Mouse (Mus musculus): Measurements from ENCODE around the gene Ugt1a10. TPM values are rescaled to one million over a fixed set of nuclear protein-coding genes. Genes with fewer than 3 reads are reported as not detected.
"Not testable (repeated sequence)": the region's sequence is repeated elsewhere in the genome, so short reads cannot be mapped to it uniquely, and the experiment has no call there.

Gene Ugt1a10
- polyA plus RNA-seq, 1 experiment from 2014 or later, result not detected

GRCm38 (mm10) chr1:88225301-88225700 lies 170.1 kb downstream of the Ugt1a10 start:
- peaks cover 51% of the 10 kb centered on the region for H3K9me3 ChIP-seq
- WGBS, result 40% methylated on average over 2 of the region's 2 CpGs
- not testable (repeated sequence) for H3K4me1 ChIP-seq (replicated peaks); H3K27ac ChIP-seq; DNase-seq (ENCODE audit: low spot score); H3K36me3 ChIP-seq; H3K4me3 ChIP-seq; H3K27me3 ChIP-seq (ENCODE audit: insufficient read depth, poor library complexity, severe bottlenecking)

DNA sequence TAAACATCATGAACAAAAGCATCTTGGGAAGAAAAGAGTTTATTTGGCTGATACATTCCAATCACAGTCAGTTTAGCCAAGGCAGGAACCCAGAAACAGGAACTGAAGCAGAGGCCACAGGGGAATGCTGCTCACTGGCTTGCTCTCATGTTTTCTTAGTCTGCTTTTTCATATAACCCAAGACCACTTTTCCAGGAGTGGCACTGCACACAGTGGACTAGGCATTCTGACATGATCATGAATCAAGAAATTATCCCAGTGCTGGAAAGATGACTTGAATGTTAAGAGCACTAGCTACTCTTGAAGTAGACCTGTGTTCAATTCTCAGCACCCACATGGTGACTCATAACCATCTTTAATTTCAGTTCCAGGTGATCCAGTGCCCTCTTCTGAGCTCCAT lies 170.6 kb downstream of the Ugt1a10 start:
- no peak for DNase-seq (ENCODE audit: low spot score)
- Histone ChIP-seq H3K4me1 (replicated peaks) (no peaks in the 10 kb centered on the region), H3K27ac (no peak overlapping the region), H3K9me3 (peaks cover 55% of the 10 kb centered on the region), H3K27me3 (ENCODE audit: insufficient read depth, poor library complexity, severe bottlenecking) (no peaks in the 10 kb centered on the region), H3K36me3 (no peaks in the 10 kb centered on the region), H3K4me3 (no peak overlapping the region)

- Histone ChIP-seq H3K36me3 (no peaks in the 10 kb centered on the region), H3K4me3 (no peak within 1 kb of the TSS), H3K4me1 (replicated peaks) (no peaks in the 10 kb centered on the region), H3K27me3 (ENCODE audit: insufficient read depth, poor library complexity, severe bottlenecking) (no peaks in the 10 kb centered on the region), H3K27ac (no peak within 1 kb of the TSS), H3K9me3 (peaks cover 66% of the 10 kb centered on the region)
- 56% methylated on average over 5 of the region's 5 CpGs for WGBS
- DNase-seq (ENCODE audit: low spot score), result peak; percentile 2
Observed at GRCm38 (mm10) chr1:88226670-88227379, 171.6 kb downstream of the Ugt1a10 start, which contains the start of gene Mroh2a. Gene Mroh2a (plus strand): TSS chr1:88226986.

DNA sequence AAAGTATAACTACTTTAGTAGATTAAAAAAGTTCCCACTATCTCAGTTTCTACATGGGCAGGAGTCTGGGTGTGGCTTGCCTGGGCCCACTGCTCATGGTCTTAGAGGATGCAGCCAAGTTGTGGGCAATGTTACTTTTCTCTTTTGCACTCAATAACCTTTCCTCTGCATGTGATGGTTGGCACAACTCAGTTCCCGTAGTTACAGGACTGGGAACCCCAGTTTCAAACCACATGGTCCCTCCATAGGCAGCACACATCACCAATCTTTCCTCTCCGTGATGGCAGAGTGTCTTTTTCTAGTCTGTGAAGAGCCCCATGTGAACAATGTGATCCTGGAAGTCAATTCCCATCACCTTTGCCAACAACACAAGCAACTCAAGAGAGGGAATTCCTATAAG lies 172.3 kb downstream of the Ugt1a10 start:
- whole genome bisulfite sequencing, result 63% methylated on average over 2 of the region's 2 CpGs
- DNase-seq (ENCODE audit: low spot score), result no peak
- no peak overlapping the region for H3K27ac ChIP-seq
- H3K27me3 ChIP-seq (ENCODE audit: insufficient read depth, poor library complexity, severe bottlenecking), result no peaks in the 10 kb centered on the region
- H3K9me3 ChIP-seq, result peaks cover 73% of the 10 kb centered on the region
- H3K4me3 ChIP-seq, result no peak overlapping the region
- H3K36me3 ChIP-seq, result no peaks in the 10 kb centered on the region
- no peaks in the 10 kb centered on the region for H3K4me1 ChIP-seq (replicated peaks)

- Histone ChIP-seq H3K36me3 (no peaks in the 10 kb centered on the region), H3K27me3 (ENCODE audit: insufficient read depth, poor library complexity, severe bottlenecking) (no peaks in the 10 kb centered on the region), H3K27ac (no peak overlapping the region), H3K4me3 (no peak overlapping the region), H3K9me3 (peaks cover 79% of the 10 kb centered on the region), H3K4me1 (replicated peaks) (no peaks in the 10 kb centered on the region)
- DNase-seq (ENCODE audit: low spot score), result no peak
- 69% methylated on average over 7 of the region's 7 CpGs for WGBS
Observed at GRCm38 (mm10) chr1:88228121-88228520, 172.9 kb downstream of the Ugt1a10 start.

DNA sequence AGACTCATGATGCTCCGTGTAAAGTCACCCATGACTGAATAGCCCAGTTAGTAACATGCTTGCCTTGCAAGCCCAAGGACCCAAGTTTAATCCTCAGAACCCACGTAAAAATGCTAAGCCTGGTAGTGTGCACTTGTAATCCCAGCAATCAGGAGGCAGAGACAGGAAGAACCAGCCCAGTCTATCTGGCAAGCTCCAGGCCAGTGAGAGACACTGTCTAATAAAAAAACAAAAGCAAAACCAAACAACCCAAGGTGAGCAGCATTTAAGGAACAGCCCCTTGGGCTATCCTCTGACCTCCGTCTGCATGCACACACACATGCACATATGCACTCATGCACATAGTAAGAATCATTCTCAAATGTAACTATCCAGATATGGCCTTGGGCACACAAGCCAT lies 174.4 kb downstream of the Ugt1a10 start:
- no peak overlapping the region for H3K4me3 ChIP-seq
- no peaks in the 10 kb centered on the region for H3K27me3 ChIP-seq (ENCODE audit: insufficient read depth, poor library complexity, severe bottlenecking)
- no peaks in the 10 kb centered on the region for H3K36me3 ChIP-seq
- no peak overlapping the region for H3K27ac ChIP-seq
- no peaks in the 10 kb centered on the region for H3K4me1 ChIP-seq (replicated peaks)
- no peak for DNase-seq (ENCODE audit: low spot score)
- WGBS, result 76% methylated on average over 3 of the region's 3 CpGs
- peaks cover 93% of the 10 kb centered on the region for H3K9me3 ChIP-seq

- Histone ChIP-seq H3K27ac (no peak overlapping the region), H3K4me1 (replicated peaks) (no peaks in the 10 kb centered on the region), H3K9me3 (peaks cover 98% of the 10 kb centered on the region), H3K27me3 (ENCODE audit: insufficient read depth, poor library complexity, severe bottlenecking) (no peaks in the 10 kb centered on the region), H3K4me3 (no peak overlapping the region), H3K36me3 (no peaks in the 10 kb centered on the region)
- 87% methylated on average over 5 of the region's 5 CpGs for WGBS
- no peak for DNase-seq (ENCODE audit: low spot score)
Observed at GRCm38 (mm10) chr1:88229986-88230385, 174.8 kb downstream of the Ugt1a10 start.

- 74% methylated on average over 7 of the region's 7 CpGs for WGBS
- no peaks in the 10 kb centered on the region for H3K4me1 ChIP-seq (replicated peaks)
- no peaks in the 10 kb centered on the region for H3K27me3 ChIP-seq (ENCODE audit: insufficient read depth, poor library complexity, severe bottlenecking)
- H3K27ac ChIP-seq, result no peak overlapping the region
- no peaks in the 10 kb centered on the region for H3K36me3 ChIP-seq
- no peak for DNase-seq (ENCODE audit: low spot score)
- H3K4me3 ChIP-seq, result no peak overlapping the region
- H3K9me3 ChIP-seq, result peaks cover 100% of the 10 kb centered on the region
Observed at GRCm38 (mm10) chr1:88230421-88230820, 175.2 kb downstream of the Ugt1a10 start.

GRCm38 (mm10) chr1:88230981-88231802 lies 176.0 kb downstream of the Ugt1a10 start:
- peaks cover 100% of the 10 kb centered on the region for H3K9me3 ChIP-seq
- H3K4me3 ChIP-seq, result no peak overlapping the region
- WGBS, result 76% methylated on average over 6 of the region's 6 CpGs
- H3K27me3 ChIP-seq (ENCODE audit: insufficient read depth, poor library complexity, severe bottlenecking), result no peaks in the 10 kb centered on the region
- no peaks in the 10 kb centered on the region for H3K36me3 ChIP-seq
- DNase-seq (ENCODE audit: low spot score), result no peak
- no peaks in the 10 kb centered on the region for H3K4me1 ChIP-seq (replicated peaks)
- H3K27ac ChIP-seq, result no peak overlapping the region

GRCm38 (mm10) chr1:88231803-88232499 lies 176.8 kb downstream of the Ugt1a10 start:
- DNase-seq (ENCODE audit: low spot score), result no peak
- Histone ChIP-seq H3K36me3 (no peaks in the 10 kb centered on the region), H3K27ac (no peak overlapping the region), H3K4me1 (replicated peaks) (no peaks in the 10 kb centered on the region), H3K4me3 (no peak overlapping the region), H3K9me3 (peaks cover 98% of the 10 kb centered on the region), H3K27me3 (ENCODE audit: insufficient read depth, poor library complexity, severe bottlenecking) (no peaks in the 10 kb centered on the region)
- WGBS, result 68% methylated on average over 7 of the region's 7 CpGs

- H3K27ac ChIP-seq, result no peak overlapping the region
- WGBS, result 60% methylated on average over 3 of the region's 3 CpGs
- H3K27me3 ChIP-seq (ENCODE audit: insufficient read depth, poor library complexity, severe bottlenecking), result no peaks in the 10 kb centered on the region
Observed at GRCm38 (mm10) chr1:88232664-88233380, 177.6 kb downstream of the Ugt1a10 start.

DNA sequence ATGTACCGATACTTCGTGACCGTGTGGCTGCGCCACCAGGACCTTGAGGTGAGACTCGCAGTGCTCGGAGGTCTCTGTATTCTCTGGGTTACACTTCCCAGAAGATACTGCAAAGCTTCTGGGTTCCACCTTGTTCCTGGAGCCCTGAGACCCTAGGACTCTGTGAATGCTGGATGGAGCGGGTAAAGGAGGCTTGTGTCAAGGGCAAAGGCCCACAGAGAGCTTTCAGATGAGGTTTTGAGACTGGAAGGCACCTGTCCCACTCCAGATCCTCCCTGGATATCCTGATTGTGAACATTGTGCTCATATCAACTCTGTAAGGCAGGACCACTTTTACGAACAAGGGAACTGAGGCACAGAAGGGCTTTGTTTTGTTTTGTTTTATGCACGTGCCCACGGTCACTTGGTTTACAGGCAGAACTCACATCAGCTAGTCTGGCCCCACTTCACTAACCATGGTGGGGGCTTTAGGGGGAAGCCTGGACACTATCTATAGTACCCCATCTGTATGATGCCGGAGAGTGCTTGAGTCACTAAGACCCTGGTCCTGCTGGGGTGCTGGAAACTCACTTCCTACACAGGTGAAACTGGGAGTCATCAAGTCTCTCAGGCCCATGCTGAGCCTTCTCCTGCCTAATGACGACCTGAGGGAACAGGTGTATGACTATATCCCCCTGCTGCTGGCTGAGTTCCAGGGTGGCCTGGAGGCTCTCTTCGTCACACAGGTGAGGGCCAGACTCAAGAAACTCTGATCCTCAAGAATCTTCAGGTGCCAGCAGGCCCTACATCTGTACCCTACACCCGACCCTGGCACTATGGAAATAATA lies 178.4 kb downstream of the Ugt1a10 start:
- no peak for DNase-seq (ENCODE audit: low spot score)
- H3K4me1 ChIP-seq (replicated peaks), result no peaks in the 10 kb centered on the region
- 70% methylated on average over 14 of the region's 14 CpGs for WGBS
- no peaks in the 10 kb centered on the region for H3K27me3 ChIP-seq (ENCODE audit: insufficient read depth, poor library complexity, severe bottlenecking)
- H3K9me3 ChIP-seq, result peaks cover 98% of the 10 kb centered on the region
- H3K4me3 ChIP-seq, result no peak overlapping the region
- H3K36me3 ChIP-seq, result no peaks in the 10 kb centered on the region
- no peak overlapping the region for H3K27ac ChIP-seq

More at GRCm38 (mm10) chr1:88232664-88233380, 177.6 kb downstream of the Ugt1a10 start:
- no peak overlapping the region for H3K4me3 ChIP-seq
- no peaks in the 10 kb centered on the region for H3K4me1 ChIP-seq (replicated peaks)
- H3K36me3 ChIP-seq, result no peaks in the 10 kb centered on the region
- H3K9me3 ChIP-seq, result peaks cover 98% of the 10 kb centered on the region
- no peak for DNase-seq (ENCODE audit: low spot score)
